Mouse (Mus musculus) spleen, adult 2 months (tissue): ENCODE data around the gene Msh5.

Experiments
- CTCF ChIP-seq: fragments of 200-500 bp; IDR thresholded peaks from 2 replicates; pipeline ENCODE4 v1.5.1; 2011; ENCODE audit warnings: mild to moderate bottlenecking, inconsistent platforms; ENCODE audit not compliant: insufficient read depth, insufficient read length, insufficient replicate concordance; ENCODE audit errors: extremely low read depth
- POLR2A ChIP-seq: fragments of 200-500 bp; IDR thresholded peaks from 2 replicates; pipeline ENCODE4 v1.6.1; 2011; ENCODE audit warnings: low read depth, low read length, inconsistent platforms

GRCm38 (mm10) chr17:34997142-34997483 lies 49.4 kb downstream of the Msh5 start:
- TF ChIP-seq CTCF (no peak), POLR2A (no peak)
